Mouse (Mus musculus): ENCODE data around the gene Galnt14. TPM values are rescaled to one million over a fixed set of nuclear protein-coding genes. Genes with fewer than 3 reads are reported as not detected.

The Galnt14 gene
- total RNA-seq (2014; rRNA removed) (17.3 and 23.2 TPM in 2 replicates), polyA plus RNA-seq (2015; fragmentation: Nextera tagmentation; extraction: Ambion mirVana) (15.5 and 17.1 TPM in 2 replicates)

DNA sequence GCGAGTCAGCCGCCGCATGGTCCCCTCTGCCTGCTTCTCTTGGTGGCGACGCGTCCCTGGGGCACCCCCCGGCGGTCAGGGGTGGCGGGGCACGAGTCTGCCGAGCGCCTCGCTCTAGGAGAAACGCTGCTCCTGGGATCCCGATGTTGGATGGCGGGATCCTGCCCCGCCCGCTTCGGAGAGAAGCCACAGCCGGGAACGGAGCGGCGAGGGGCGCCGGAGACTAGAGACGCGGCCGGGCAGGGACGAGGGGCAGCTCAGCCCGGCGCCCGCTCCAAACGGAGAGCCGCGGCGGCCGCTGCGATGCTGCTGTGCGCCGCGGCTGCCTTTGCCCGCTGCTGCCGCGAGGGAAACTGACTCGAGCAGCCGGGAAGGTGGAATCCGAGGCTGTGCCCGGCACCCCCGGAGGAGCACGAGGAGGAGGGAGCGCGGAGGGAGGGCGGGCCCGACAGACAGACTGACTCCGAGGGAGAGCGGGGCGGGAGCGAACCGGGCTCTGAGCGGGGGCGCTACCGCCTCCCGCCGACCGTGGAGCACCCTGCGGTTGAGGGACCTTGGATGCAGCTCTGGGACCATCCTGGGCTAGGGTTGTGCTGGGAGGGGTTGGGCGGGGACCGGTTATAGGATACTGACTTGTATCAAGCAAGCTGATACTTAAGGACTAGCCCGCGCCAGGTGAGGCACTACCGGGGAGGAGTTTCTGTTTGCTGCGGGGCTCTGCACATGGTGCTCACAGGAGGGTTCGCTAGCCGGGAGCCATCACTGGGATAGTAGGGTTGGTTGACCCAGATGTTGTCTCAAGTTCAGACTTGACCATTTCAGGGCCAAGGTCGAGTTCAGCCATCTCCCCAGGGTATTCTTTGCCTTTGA, at the start of gene Galnt14:
Gene Galnt14, minus strand, starts transcription at position 412 of the 870 bp plus-strand sequence.
- 0 out of 2 replicates have a peak, but pooled peaks cover 5% of the 10 kb centered on the region for H3K4me1 ChIP-seq (ENCODE audit: insufficient read depth, low read length)
- ATAC-seq, result peak; percentile 81

DNA sequence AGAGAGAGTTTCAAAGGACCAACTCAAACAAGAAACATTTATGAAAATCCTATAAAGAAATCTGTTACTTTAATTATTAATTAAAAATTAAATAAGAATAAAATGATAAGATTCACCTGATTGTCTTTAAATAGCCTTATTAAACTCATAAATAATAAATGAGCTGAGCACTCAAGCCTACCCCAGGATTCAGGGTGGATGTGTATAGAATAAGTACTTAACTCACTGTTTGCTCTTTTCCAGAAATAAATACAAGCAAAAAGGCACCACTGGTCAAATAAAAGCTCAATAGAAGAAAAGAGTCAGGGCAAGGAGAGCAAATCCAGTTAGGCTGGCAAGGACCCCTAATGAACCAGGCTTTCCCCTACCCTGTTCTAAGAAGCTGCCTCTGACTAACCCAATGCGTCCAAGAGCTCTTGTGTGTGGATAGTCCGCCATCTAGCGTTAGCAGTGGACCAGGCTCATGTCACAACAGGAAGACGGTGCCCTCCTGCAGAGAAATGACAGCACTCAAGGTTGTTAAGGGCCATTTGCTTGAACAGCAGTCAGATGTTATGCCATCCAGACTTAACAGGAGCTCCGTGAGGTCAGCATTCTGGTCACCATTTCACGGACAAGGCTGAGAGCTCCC, 33.5 kb upstream of the Galnt14 start:
- H3K27me3 ChIP-seq (ENCODE audit: insufficient read depth, low read length), result no peaks in the 10 kb centered on the region
- TF ChIP-seq CTCF (IDR thresholded peaks at IDR 0.05; ENCODE audit: low read depth), result peak; percentile 98
- ATAC-seq (peak; percentile 94), DNase-seq (ENCODE audit: low spot score) (peak; percentile 94)
- no peak overlapping the region for H3K27ac ChIP-seq
- no peak overlapping the region for H3K4me3 ChIP-seq (ENCODE audit: low read length)
- WGBS, result 3% methylated on average over 6 of the region's 6 CpGs
- H3K36me3 ChIP-seq (ENCODE audit: insufficient read depth, low read length), result no peaks in the 10 kb centered on the region
- H3K9me3 ChIP-seq (ENCODE audit: low read length), result no peaks in the 10 kb centered on the region
- H3K9ac ChIP-seq (replicated peaks; ENCODE audit: low read length), result no peak overlapping the region
- H3K4me1 ChIP-seq (ENCODE audit: insufficient read depth, low read length), result no peaks in the 10 kb centered on the region
- no peak overlapping the region for H3K4me2 ChIP-seq (ENCODE audit: low read depth, low read length)

More for the DNA sequence above, at the start of gene Galnt14:
- Histone ChIP-seq H3K27ac (peak within 1 kb of the TSS; percentile 56), H3K27me3 (ENCODE audit: insufficient read depth, low read length) (0 out of 2 replicates have a peak, but pooled peaks cover 4% of the 10 kb centered on the region), H3K9ac (replicated peaks; ENCODE audit: low read length) (peak within 1 kb of the TSS; percentile 61), H3K4me2 (ENCODE audit: low read depth, low read length) (peak within 1 kb of the TSS; percentile 91), H3K36me3 (ENCODE audit: insufficient read depth, low read length) (no peaks in the 10 kb centered on the region), H3K4me3 (ENCODE audit: low read length) (peak within 1 kb of the TSS; percentile 66), H3K9me3 (ENCODE audit: low read length) (no peaks in the 10 kb centered on the region)
- peak; percentile 77 for DNase-seq (ENCODE audit: low spot score)
- TF ChIP-seq CTCF (IDR thresholded peaks at IDR 0.05; ENCODE audit: low read depth), result peak; percentile 65
- WGBS, result under 1% methylated on average over 66 of the region's 75 CpGs

DNA sequence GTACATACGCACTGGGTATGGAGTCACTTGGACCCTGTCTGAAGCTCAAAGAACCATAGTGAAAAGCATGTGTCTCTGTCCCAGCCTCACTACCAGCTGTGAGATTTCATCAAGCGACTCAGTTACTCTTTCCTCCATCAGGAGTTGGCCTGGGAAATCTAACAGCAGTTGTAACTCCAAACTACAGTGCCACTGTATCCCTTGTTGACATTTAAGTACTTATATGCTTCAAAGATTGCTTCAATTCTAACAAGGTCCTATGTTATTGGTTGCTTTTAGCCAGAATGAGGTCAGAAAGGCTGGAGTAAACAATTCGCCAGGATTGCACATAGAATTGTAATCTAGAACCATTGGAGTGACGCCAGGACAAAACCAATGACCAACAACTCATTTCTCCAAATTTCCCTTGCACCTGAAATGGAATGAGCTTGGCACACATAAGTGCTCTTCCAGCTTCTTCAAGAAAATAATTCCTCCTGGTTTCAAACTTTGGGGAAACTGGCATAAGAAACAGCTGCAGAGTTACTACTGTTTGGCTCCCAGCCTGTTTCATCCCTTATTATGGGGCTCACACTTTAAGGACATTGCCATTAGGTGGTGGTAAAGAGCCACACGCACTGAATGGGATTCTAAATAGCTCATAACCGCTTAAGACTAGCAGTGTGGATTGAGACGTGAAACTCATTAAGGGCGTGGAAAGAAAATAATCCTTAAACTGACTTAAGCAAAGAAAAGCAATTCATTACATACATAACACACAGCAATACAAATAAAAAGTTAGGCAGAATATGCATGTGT, 13.8 kb upstream of the Galnt14 start:
- TF ChIP-seq CTCF (IDR thresholded peaks at IDR 0.05; ENCODE audit: low read depth), result peak; percentile 75
- Histone ChIP-seq H3K27ac (no peak overlapping the region), H3K27me3 (ENCODE audit: insufficient read depth, low read length) (no peaks in the 10 kb centered on the region), H3K36me3 (ENCODE audit: insufficient read depth, low read length) (no peaks in the 10 kb centered on the region), H3K9ac (replicated peaks; ENCODE audit: low read length) (no peak overlapping the region), H3K9me3 (ENCODE audit: low read length) (no peaks in the 10 kb centered on the region), H3K4me3 (ENCODE audit: low read length) (no peak overlapping the region), H3K4me1 (ENCODE audit: insufficient read depth, low read length) (no peaks in the 10 kb centered on the region), H3K4me2 (ENCODE audit: low read depth, low read length) (no peak overlapping the region)
- ATAC-seq, result no peak
- WGBS, result 58% methylated on average over 8 of the region's 8 CpGs
- DNase-seq (ENCODE audit: low spot score), result peak; percentile 72

GRCm38 (mm10) chr17:73719021-73719748, 8.9 kb upstream of the Galnt14 start:
- Histone ChIP-seq H3K4me3 (ENCODE audit: low read length) (no peak overlapping the region), H3K4me1 (ENCODE audit: insufficient read depth, low read length) (no peaks in the 10 kb centered on the region), H3K4me2 (ENCODE audit: low read depth, low read length) (no peak overlapping the region), H3K27me3 (ENCODE audit: insufficient read depth, low read length) (no peaks in the 10 kb centered on the region), H3K9ac (replicated peaks; ENCODE audit: low read length) (no peak overlapping the region), H3K27ac (no peak overlapping the region), H3K36me3 (ENCODE audit: insufficient read depth, low read length) (no peaks in the 10 kb centered on the region), H3K9me3 (ENCODE audit: low read length) (no peaks in the 10 kb centered on the region)
- no peak for TF ChIP-seq CTCF (IDR thresholded peaks at IDR 0.05; ENCODE audit: low read depth)
- ATAC-seq, result no peak
- WGBS, result 92% methylated on average over 2 of the region's 2 CpGs
- DNase-seq (ENCODE audit: low spot score), result no peak

DNA sequence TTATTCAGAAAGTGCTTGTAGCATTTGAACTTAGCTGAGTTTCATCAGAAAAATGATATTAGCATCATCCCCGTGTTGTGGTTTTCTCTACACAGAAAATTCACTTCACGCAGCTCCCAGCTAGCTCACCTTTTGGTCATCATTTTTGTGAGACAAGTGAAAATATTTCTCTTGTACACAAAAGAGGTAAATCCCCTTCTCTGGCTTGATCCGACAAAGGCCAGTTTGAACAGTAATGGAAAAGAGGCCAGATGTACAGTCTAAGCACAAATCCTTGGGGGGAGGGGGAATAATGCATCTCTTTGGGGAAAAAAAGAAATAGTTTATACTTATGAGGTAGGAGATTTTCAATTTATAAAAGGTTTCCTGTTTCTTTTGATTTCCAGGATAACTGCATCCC, 6.4 kb upstream of the Galnt14 start:
- no peak for TF ChIP-seq CTCF (IDR thresholded peaks at IDR 0.05; ENCODE audit: low read depth)
- ATAC-seq, result no peak
- H3K36me3 ChIP-seq (ENCODE audit: insufficient read depth, low read length), result no peaks in the 10 kb centered on the region
- H3K9me3 ChIP-seq (ENCODE audit: low read length), result no peaks in the 10 kb centered on the region
- DNase-seq (ENCODE audit: low spot score), result no peak
- H3K27me3 ChIP-seq (ENCODE audit: insufficient read depth, low read length), result 0 out of 2 replicates have a peak, but pooled peaks cover under 1% of the 10 kb centered on the region
- 64% methylated on average over 3 of the region's 3 CpGs for WGBS
- H3K27ac ChIP-seq, result no peak overlapping the region
- no peaks in the 10 kb centered on the region for H3K4me1 ChIP-seq (ENCODE audit: insufficient read depth, low read length)
- no peak overlapping the region for H3K4me3 ChIP-seq (ENCODE audit: low read length)
- H3K9ac ChIP-seq (replicated peaks; ENCODE audit: low read length), result no peak overlapping the region
- no peak overlapping the region for H3K4me2 ChIP-seq (ENCODE audit: low read depth, low read length)

Measured in hindbrain, postnatal 0 days (tissue).